Mouse (Mus musculus): Measurements from ENCODE around the gene Gm26897. TPM values are rescaled to one million over a fixed set of nuclear protein-coding genes. Genes with fewer than 3 reads are reported as not detected.
A peak's percentile ranks its signal among the peaks of the same experiment; 100 is the strongest.

The Gm26897 gene
- not detected in 2 replicates for polyA plus RNA-seq (2012; ENCODE audit: insufficient read depth, low replicate concordance)

DNA sequence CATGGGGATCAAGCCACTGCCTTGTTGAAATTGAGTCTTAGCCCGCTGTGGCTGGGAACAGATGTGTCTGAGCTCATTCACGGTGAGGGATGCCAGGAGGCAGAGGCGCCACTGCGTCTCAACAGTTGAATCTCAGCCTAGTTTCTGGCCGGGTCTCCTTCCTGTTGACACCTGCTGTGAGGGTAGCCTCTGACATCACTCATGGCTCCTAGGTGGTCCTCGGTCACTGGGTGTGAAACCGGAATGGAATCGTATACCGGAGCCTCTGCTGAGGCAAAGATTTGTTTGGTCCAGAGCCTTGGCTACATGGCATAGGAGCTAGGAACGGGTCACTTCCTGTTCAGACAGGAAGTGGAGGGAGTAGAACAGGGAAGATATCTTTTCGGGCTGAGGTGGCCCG is at the start of gene Gm26897:
Gm26897 (plus strand) TSS at position 74 of the 400 bp plus-strand sequence.
- no peaks in the 10 kb centered on the region for H3K4me1 ChIP-seq
- no peak within 1 kb of the TSS for H3K4me3 ChIP-seq (replicated peaks)
- H3K27me3 ChIP-seq (replicated peaks) = peaks cover 12% of the 10 kb centered on the region
- H3K9me3 ChIP-seq = peaks cover 10% of the 10 kb centered on the region
- no peak for TF ChIP-seq FLI1 (IDR thresholded peaks at IDR 0.05; ENCODE audit: low read length)
- H3K36me3 ChIP-seq (replicated peaks; ENCODE audit: low read length) = no peaks in the 10 kb centered on the region

GRCm38 (mm10) chr5:111687370-111687769 is 46.4 kb upstream of the Gm26897 start:
- H3K4me1 ChIP-seq = peaks cover 3% of the 10 kb centered on the region; the same call in 1 of the 2 replicates
- no peaks in the 10 kb centered on the region for H3K9me3 ChIP-seq
- H3K27me3 ChIP-seq (replicated peaks) = peaks cover 62% of the 10 kb centered on the region
- no peaks in the 10 kb centered on the region for H3K36me3 ChIP-seq (replicated peaks; ENCODE audit: low read length)
- no peak overlapping the region for H3K4me3 ChIP-seq (replicated peaks)
- TF ChIP-seq GATA1 (IDR thresholded peaks at IDR 0.05; ENCODE audit: borderline replicate concordance, low read length) (no peak), FLI1 (IDR thresholded peaks at IDR 0.05; ENCODE audit: low read length) (no peak)

DNA sequence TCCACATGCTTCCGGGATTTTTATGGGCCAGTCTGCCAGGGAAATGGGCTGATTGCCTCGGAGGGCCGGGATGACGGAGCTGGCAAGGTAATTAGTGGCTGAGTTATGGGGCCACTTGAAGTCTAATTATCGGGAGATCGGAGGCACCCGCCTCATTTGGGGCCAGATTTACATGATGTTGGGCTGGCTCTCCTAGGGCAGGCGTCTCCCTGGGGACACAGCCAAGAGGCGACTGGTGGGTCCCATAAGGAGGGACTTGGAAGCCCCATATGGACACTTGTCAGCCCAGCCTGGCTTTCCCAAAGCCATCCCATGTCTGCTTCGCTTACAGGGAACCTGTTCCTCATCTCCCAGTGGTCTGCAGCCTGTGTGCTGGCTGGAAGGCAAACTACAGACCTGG is 45.1 kb upstream of the Gm26897 start:
- Histone ChIP-seq H3K4me1 (peaks cover 3% of the 10 kb centered on the region; the same call in 1 of the 2 replicates), H3K4me3 (replicated peaks) (no peak overlapping the region), H3K36me3 (replicated peaks; ENCODE audit: low read length) (no peaks in the 10 kb centered on the region), H3K27me3 (replicated peaks) (peaks cover 61% of the 10 kb centered on the region), H3K9me3 (no peaks in the 10 kb centered on the region)
- TF ChIP-seq GATA1 (IDR thresholded peaks at IDR 0.05; ENCODE audit: borderline replicate concordance, low read length) (no peak), FLI1 (IDR thresholded peaks at IDR 0.05; ENCODE audit: low read length) (no peak)

- Histone ChIP-seq H3K4me1 (peaks cover 7% of the 10 kb centered on the region; the same call in 1 of the 2 replicates), H3K27me3 (replicated peaks) (peaks cover 65% of the 10 kb centered on the region), H3K9me3 (no peaks in the 10 kb centered on the region), H3K4me3 (replicated peaks) (no peak overlapping the region), H3K36me3 (replicated peaks; ENCODE audit: low read length) (no peaks in the 10 kb centered on the region)
- TF ChIP-seq FLI1 (IDR thresholded peaks at IDR 0.05; ENCODE audit: low read length) (no peak), GATA1 (IDR thresholded peaks at IDR 0.05; ENCODE audit: borderline replicate concordance, low read length) (no peak)
Observed at GRCm38 (mm10) chr5:111697996-111698395, 35.7 kb upstream of the Gm26897 start.

GRCm38 (mm10) chr5:111699711-111700303 is 33.9 kb upstream of the Gm26897 start:
- no peaks in the 10 kb centered on the region for H3K9me3 ChIP-seq
- H3K4me1 ChIP-seq = peaks cover 7% of the 10 kb centered on the region; the same call in 1 of the 2 replicates
- TF ChIP-seq GATA1 (IDR thresholded peaks at IDR 0.05; ENCODE audit: borderline replicate concordance, low read length) = no peak
- TF ChIP-seq FLI1 (IDR thresholded peaks at IDR 0.05; ENCODE audit: low read length) = no peak
- H3K27me3 ChIP-seq (replicated peaks) = peaks cover 63% of the 10 kb centered on the region
- no peaks in the 10 kb centered on the region for H3K36me3 ChIP-seq (replicated peaks; ENCODE audit: low read length)
- no peak overlapping the region for H3K4me3 ChIP-seq (replicated peaks)

GRCm38 (mm10) chr5:111701634-111702329 is 31.9 kb upstream of the Gm26897 start:
- TF ChIP-seq GATA1 (IDR thresholded peaks at IDR 0.05; ENCODE audit: borderline replicate concordance, low read length) = no peak
- no peaks in the 10 kb centered on the region for H3K9me3 ChIP-seq
- H3K4me1 ChIP-seq = peaks cover 7% of the 10 kb centered on the region; the same call in 1 of the 2 replicates
- H3K4me3 ChIP-seq (replicated peaks) = peak overlapping the region; percentile 78
- H3K27me3 ChIP-seq (replicated peaks) = peaks cover 66% of the 10 kb centered on the region
- H3K36me3 ChIP-seq (replicated peaks; ENCODE audit: low read length) = no peaks in the 10 kb centered on the region

DNA sequence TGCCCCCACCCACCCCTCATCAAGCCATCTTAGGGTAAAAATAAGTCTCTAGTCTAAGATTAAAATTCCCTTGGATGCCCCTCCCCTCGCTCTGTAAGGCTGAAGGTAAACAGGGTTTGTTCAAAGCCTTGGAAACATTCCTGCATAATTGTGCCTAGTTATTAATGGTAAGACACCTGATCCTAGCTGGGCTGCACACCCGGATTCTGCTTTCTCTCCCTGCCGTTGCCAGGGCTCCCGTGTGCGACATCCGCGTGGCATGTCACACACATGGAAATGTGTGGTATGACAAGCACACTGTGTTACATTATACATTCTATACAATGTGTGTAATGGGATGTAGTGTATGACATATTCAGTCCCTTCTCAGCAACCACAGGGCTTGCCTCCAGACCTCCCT is 30.1 kb upstream of the Gm26897 start:
- no peak for TF ChIP-seq GATA1 (IDR thresholded peaks at IDR 0.05; ENCODE audit: borderline replicate concordance, low read length)
- TF ChIP-seq FLI1 (IDR thresholded peaks at IDR 0.05; ENCODE audit: low read length) = no peak

GRCm38 (mm10) chr5:111704326-111704725 is 29.4 kb upstream of the Gm26897 start:
- Histone ChIP-seq H3K9me3 (no peaks in the 10 kb centered on the region), H3K4me3 (replicated peaks) (no peak overlapping the region), H3K4me1 (peaks cover 10% of the 10 kb centered on the region; the same call in 1 of the 2 replicates), H3K27me3 (replicated peaks) (peaks cover 69% of the 10 kb centered on the region), H3K36me3 (replicated peaks; ENCODE audit: low read length) (no peaks in the 10 kb centered on the region)
- no peak for TF ChIP-seq FLI1 (IDR thresholded peaks at IDR 0.05; ENCODE audit: low read length)
- no peak for TF ChIP-seq GATA1 (IDR thresholded peaks at IDR 0.05; ENCODE audit: borderline replicate concordance, low read length)

More for the DNA sequence above, 30.1 kb upstream of the Gm26897 start:
- Histone ChIP-seq H3K9me3 (no peaks in the 10 kb centered on the region), H3K4me3 (replicated peaks) (no peak overlapping the region), H3K4me1 (peaks cover 10% of the 10 kb centered on the region; the same call in 1 of the 2 replicates), H3K27me3 (replicated peaks) (peaks cover 68% of the 10 kb centered on the region), H3K36me3 (replicated peaks; ENCODE audit: low read length) (no peaks in the 10 kb centered on the region)

DNA sequence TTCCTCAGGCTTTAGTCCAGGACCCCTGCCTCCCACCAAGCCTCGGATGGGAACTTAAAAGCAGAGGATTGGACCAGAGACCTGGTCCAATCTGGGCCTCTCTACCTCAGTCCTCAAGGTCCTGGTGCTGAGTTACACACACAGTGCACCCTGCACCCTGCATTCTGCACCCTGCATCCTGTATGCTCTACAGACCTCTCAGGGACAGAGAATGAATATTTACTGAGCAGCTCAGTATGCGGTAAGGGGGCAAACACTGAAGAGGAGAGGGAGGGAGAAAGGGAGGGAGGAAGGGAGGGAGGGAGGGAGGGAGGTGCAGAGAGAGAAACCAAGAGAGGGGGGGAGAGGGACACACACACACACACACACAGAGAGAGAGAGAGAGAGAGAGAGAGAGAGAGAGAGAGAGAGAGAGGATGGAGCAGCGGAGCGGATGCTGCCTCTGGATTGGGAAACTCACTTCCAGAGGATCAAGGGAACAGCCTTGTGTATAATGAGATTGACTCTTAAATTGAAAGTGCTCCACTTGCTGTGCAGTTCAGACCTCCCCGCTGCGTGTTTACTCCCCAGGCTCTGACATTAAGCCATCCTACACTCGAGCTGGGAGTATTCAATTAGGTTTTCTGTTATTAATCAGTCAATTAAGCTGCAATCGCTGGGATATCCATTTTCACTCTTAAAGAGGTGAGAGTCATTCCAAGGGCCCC is 24.4 kb upstream of the Gm26897 start:
- Histone ChIP-seq H3K4me3 (replicated peaks) (no peak overlapping the region), H3K27me3 (replicated peaks) (peaks cover 44% of the 10 kb centered on the region), H3K36me3 (replicated peaks; ENCODE audit: low read length) (no peaks in the 10 kb centered on the region), H3K4me1 (peaks cover 3% of the 10 kb centered on the region; the same call in 1 of the 2 replicates), H3K9me3 (no peaks in the 10 kb centered on the region)
- TF ChIP-seq FLI1 (IDR thresholded peaks at IDR 0.05; ENCODE audit: low read length) (no peak), GATA1 (IDR thresholded peaks at IDR 0.05; ENCODE audit: borderline replicate concordance, low read length) (no peak)

GRCm38 (mm10) chr5:111719018-111719417 is 14.7 kb upstream of the Gm26897 start:
- no peaks in the 10 kb centered on the region for H3K4me1 ChIP-seq
- no peak for TF ChIP-seq FLI1 (IDR thresholded peaks at IDR 0.05; ENCODE audit: low read length)
- TF ChIP-seq GATA1 (IDR thresholded peaks at IDR 0.05; ENCODE audit: borderline replicate concordance, low read length) = no peak
- no peaks in the 10 kb centered on the region for H3K9me3 ChIP-seq
- H3K4me3 ChIP-seq (replicated peaks) = no peak overlapping the region
- no peaks in the 10 kb centered on the region for H3K36me3 ChIP-seq (replicated peaks; ENCODE audit: low read length)
- H3K27me3 ChIP-seq (replicated peaks) = peaks cover 41% of the 10 kb centered on the region
